Mouse (Mus musculus) heart, embryonic 14.5 days (tissue): ENCODE measurements around the gene Uqcrc2. TPM values are rescaled to one million over a fixed set of nuclear protein-coding genes. Genes with fewer than 3 reads are reported as not detected.

ENCODE experiments used
- ATAC-seq: fragments of 200-750 bp; cut with Nextera tagmentation; 2 replicates; pipeline ENCODE4 v1.8.0; 2017; ENCODE audit warnings: low read depth, moderate TSS enrichment; ENCODE audit not compliant: insufficient number of reproducible peaks, insufficient read depth, low FRiP score
- H3K27ac ChIP-seq, 2 experiments: fragments of 200-500 bp in 1 of 2; fragments of 300-500 bp in 1 of 2; sonication (generic) in 1 of 2; replicated peaks in 1 of 2; 2 replicates each; pipeline ENCODE4 v1.5.1; 2012 to 2014; ENCODE audit warnings: low read depth in 2 of 2, low read length in 2 of 2, control low read depth in 1 of 2, mild to moderate bottlenecking in 1 of 2, mixed read lengths in 1 of 2; ENCODE audit not compliant: control insufficient read depth in 1 of 2, insufficient read depth in 1 of 2
- H3K27me3 ChIP-seq: fragments of 300-500 bp; sonication (generic); 2 replicates; pipeline ENCODE4 v1.6.1; 2014; ENCODE audit warnings: mild to moderate bottlenecking, low read length, control low read depth; ENCODE audit not compliant: control insufficient read depth, insufficient read depth
- H3K36me3 ChIP-seq: fragments of 300-500 bp; sonication (generic); 2 replicates; pipeline ENCODE4 v1.6.1; 2014; ENCODE audit warnings: mild to moderate bottlenecking, control low read depth, low read length, mixed read lengths; ENCODE audit not compliant: control insufficient read depth, insufficient read depth
- H3K4me1 ChIP-seq, 2 experiments: fragments of 200-500 bp in 1 of 2; fragments of 300-500 bp in 1 of 2; sonication (generic) in 1 of 2; 2 replicates each; pipeline ENCODE4 v1.6.1; 2012 to 2014; ENCODE audit warnings: low read length in 2 of 2, control low read depth in 1 of 2, mixed read lengths in 1 of 2; ENCODE audit not compliant: control insufficient read depth in 2 of 2, insufficient read depth in 2 of 2
- H3K4me2 ChIP-seq: fragments of 300-500 bp; sonication (generic); 2 replicates; pipeline ENCODE4 v1.6.1; 2014; ENCODE audit warnings: mild to moderate bottlenecking, low read length
- H3K4me3 ChIP-seq, 2 experiments: fragments of 200-500 bp in 1 of 2; fragments of 300-500 bp in 1 of 2; sonication (generic) in 1 of 2; 2 replicates each; pipeline ENCODE4 v1.5.1; 2012 to 2014; ENCODE audit warnings: low read length in 2 of 2, mild to moderate bottlenecking in 2 of 2, control low read depth in 1 of 2, low read depth in 1 of 2, moderate library complexity in 1 of 2; ENCODE audit not compliant: control insufficient read depth in 1 of 2, insufficient read depth in 1 of 2
- H3K9ac ChIP-seq: fragments of 300-500 bp; sonication (generic); 2 replicates; pipeline ENCODE4 v1.6.1; 2014; ENCODE audit warnings: mild to moderate bottlenecking, low read length
- H3K9me3 ChIP-seq: fragments of 300-500 bp; sonication (generic); 2 replicates; pipeline ENCODE4 v1.6.1; 2016; ENCODE audit warnings: low read length, control low read depth; ENCODE audit not compliant: control insufficient read depth
- WGBS: fragments of 180-500 bp; shearing (Covaris S2); extraction: QIAGEN DNeasy Blood & Tissue Kit; methylation state at CpG from one replicate; pipeline ENCODE4 v1.1.7; 2014; 5-methylcytosine and 5-hydroxymethylcytosine counted together
- polyA plus RNA-seq: library from polyadenylated mRNA; unstranded; fragments of >200 nt; fragmentation: Nextera tagmentation; extraction: Ambion mirVana; gene quantifications from 2 replicates; pipeline ENCODE4 v1.2.1, GENCODE M21; 2014

Gene Uqcrc2
- 531 and 532 TPM in 2 replicates for polyA plus RNA-seq

- H3K4me2 ChIP-seq: peak within 1 kb of the TSS; percentile 84
- peak; percentile 99 for ATAC-seq
- no peaks in the 10 kb centered on the region for H3K9me3 ChIP-seq
- peak within 1 kb of the TSS; percentile 97 to 99 for H3K27ac ChIP-seq
- under 1% methylated on average over 45 of the region's 45 CpGs for WGBS
- peaks cover 25% of the 10 kb centered on the region for H3K36me3 ChIP-seq
- H3K4me1 ChIP-seq: peaks cover 4 to 15% of the 10 kb centered on the region in 2 experiments
- peak within 1 kb of the TSS; percentile 99 for H3K9ac ChIP-seq
- peak within 1 kb of the TSS; percentile 95 to 100 for H3K4me3 ChIP-seq
- no peaks in the 10 kb centered on the region for H3K27me3 ChIP-seq
These were observed at the start of gene Uqcrc2 for GRCm38 (mm10) chr7:120634711-120635361. Uqcrc2 (plus strand) TSS chr7:120635176.

GRCm38 (mm10) chr7:120597203-120597743 is 37.7 kb upstream of the Uqcrc2 start:
- Histone ChIP-seq H3K27ac (no peak overlapping the region), H3K27me3 (peaks cover 7% of the 10 kb centered on the region; the same call in 1 of the 2 replicates), H3K36me3 (no peaks in the 10 kb centered on the region), H3K9ac (peak overlapping the region; percentile 59; the same call in 1 of the 2 replicates), H3K4me3 (peak overlapping the region; percentile 44 to 54), H3K4me1 (no peaks in the 10 kb centered on the region), H3K4me2 (peak overlapping the region; percentile 76), H3K9me3 (no peaks in the 10 kb centered on the region)
- no peak for ATAC-seq
- WGBS: 94% methylated on average over 4 of the region's 4 CpGs

- ATAC-seq: no peak
- Histone ChIP-seq H3K4me1 (no peaks in the 10 kb centered on the region), H3K4me3 (peak overlapping the region; percentile 44 to 54), H3K9ac (peak overlapping the region; percentile 59; the same call in 1 of the 2 replicates), H3K27me3 (peaks cover 7% of the 10 kb centered on the region; the same call in 1 of the 2 replicates), H3K9me3 (no peaks in the 10 kb centered on the region), H3K27ac (no peak overlapping the region), H3K4me2 (peak overlapping the region; percentile 76), H3K36me3 (no peaks in the 10 kb centered on the region)
- whole genome bisulfite sequencing: 6% methylated on average over 41 of the region's 41 CpGs
These were observed 37.2 kb upstream of the Uqcrc2 start for GRCm38 (mm10) chr7:120597744-120598243.

GRCm38 (mm10) chr7:120598355-120598754 is 36.6 kb upstream of the Uqcrc2 start:
- Histone ChIP-seq H3K27ac (no peak overlapping the region), H3K9ac (no peak overlapping the region)
- ATAC-seq: no peak

GRCm38 (mm10) chr7:120620075-120620771 is 14.8 kb upstream of the Uqcrc2 start:
- Histone ChIP-seq H3K4me3 (no peak overlapping the region), H3K27ac (no peak overlapping the region), H3K9ac (no peak overlapping the region), H3K4me1 (no peaks in the 10 kb centered on the region), H3K9me3 (no peaks in the 10 kb centered on the region), H3K27me3 (no peaks in the 10 kb centered on the region), H3K4me2 (no peak overlapping the region), H3K36me3 (no peaks in the 10 kb centered on the region)
- WGBS: 76% methylated on average over 8 of the region's 8 CpGs
- ATAC-seq: no peak

More at GRCm38 (mm10) chr7:120598355-120598754, 36.6 kb upstream of the Uqcrc2 start:
- Histone ChIP-seq H3K4me1 (no peaks in the 10 kb centered on the region), H3K27me3 (peaks cover 7% of the 10 kb centered on the region; the same call in 1 of the 2 replicates), H3K4me3 (peak overlapping the region in 1 of 2 experiments; percentile 44; a peak in 2 of 4 replicates), H3K36me3 (no peaks in the 10 kb centered on the region), H3K9me3 (no peaks in the 10 kb centered on the region), H3K4me2 (peak overlapping the region; percentile 76)
- 80% methylated on average over 7 of the region's 7 CpGs for WGBS

- H3K27me3 ChIP-seq: no peaks in the 10 kb centered on the region
- no peak overlapping the region for H3K4me3 ChIP-seq
- H3K4me1 ChIP-seq: no peaks in the 10 kb centered on the region
- 86% methylated on average over 9 of the region's 9 CpGs for WGBS
- H3K9ac ChIP-seq: no peak overlapping the region
- ATAC-seq: no peak
- no peak overlapping the region for H3K27ac ChIP-seq
- H3K9me3 ChIP-seq: no peaks in the 10 kb centered on the region
- H3K4me2 ChIP-seq: no peak overlapping the region
- no peaks in the 10 kb centered on the region for H3K36me3 ChIP-seq
These were observed 14.1 kb upstream of the Uqcrc2 start for GRCm38 (mm10) chr7:120620841-120621240.

GRCm38 (mm10) chr7:120632518-120632917 is 2.5 kb upstream of the Uqcrc2 start:
- 54% methylated on average over 1 of the region's 1 CpGs for WGBS
- no peak overlapping the region for H3K9ac ChIP-seq
- H3K4me2 ChIP-seq: no peak overlapping the region
- peaks cover 2% of the 10 kb centered on the region for H3K36me3 ChIP-seq
- ATAC-seq: no peak
- no peak overlapping the region for H3K27ac ChIP-seq
- no peak overlapping the region for H3K4me3 ChIP-seq
- H3K4me1 ChIP-seq: peaks cover 4 to 15% of the 10 kb centered on the region in 2 experiments
- H3K9me3 ChIP-seq: no peaks in the 10 kb centered on the region
- H3K27me3 ChIP-seq: no peaks in the 10 kb centered on the region
